Mouse (Mus musculus): ENCODE results near the gene Lpar2. TPM values are rescaled to one million over a fixed set of nuclear protein-coding genes. Genes with fewer than 3 reads are reported as not detected.
A peak's percentile ranks its signal among the peaks of the same experiment; 100 is the strongest.

Gene Lpar2
- 0.57 and 0.70 TPM in 2 replicates for polyA plus RNA-seq (2016; fragmentation: Nextera tagmentation; extraction: Ambion mirVana)

DNA sequence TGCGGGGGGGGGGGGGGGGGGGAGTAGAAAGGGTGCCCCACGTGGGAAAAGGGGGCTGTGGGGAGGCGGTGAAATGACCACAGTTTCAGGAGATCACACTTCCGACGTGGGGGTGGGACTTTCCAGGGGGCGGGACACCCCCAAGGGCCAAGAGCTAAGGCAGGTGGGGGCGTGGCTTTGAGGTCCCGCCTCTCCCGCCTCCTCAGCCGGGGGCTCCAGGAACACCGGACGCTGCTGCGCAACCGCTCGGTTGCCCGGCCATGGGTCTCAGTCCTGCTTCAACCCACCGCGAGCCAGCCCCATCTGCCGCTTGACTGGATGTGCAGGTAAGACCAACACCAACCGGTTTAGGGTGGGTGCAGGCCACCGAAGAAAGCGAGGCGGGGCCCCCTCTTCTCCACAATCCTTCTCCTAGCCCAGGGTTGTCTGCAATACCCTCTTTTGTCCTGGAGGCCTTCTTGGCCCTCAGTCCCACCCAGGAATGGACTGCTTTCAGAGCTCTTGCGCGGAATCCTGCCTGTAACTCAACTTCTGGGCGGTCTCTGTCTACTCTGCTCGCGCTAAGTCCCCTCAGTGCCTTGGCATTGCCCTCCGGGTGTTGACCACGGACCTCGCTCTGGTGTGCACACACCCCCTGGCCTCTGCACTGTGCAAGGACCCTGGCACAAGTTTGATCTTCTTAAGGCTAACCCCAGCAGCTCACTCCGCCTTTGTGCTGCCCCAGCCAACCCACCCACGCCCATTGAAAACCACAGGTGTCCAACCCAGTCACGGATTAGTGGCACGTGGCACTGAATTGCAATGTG, at the start of gene Lpar2:
TSS of gene Lpar2 (plus strand) at position 44 of the 806 bp plus-strand sequence.
- WGBS, result under 1% methylated on average over 32 of the region's 35 CpGs
- peak; percentile 80 for ATAC-seq (ENCODE audit: low FRiP score)
- peak within 1 kb of the TSS; percentile 79 for H3K4me2 ChIP-seq (replicated peaks)
- peaks cover 40% of the 10 kb centered on the region for H3K36me3 ChIP-seq
- peak within 1 kb of the TSS; percentile 58 for H3K27ac ChIP-seq
- no peaks in the 10 kb centered on the region for H3K9me3 ChIP-seq (replicated peaks)
- H3K4me3 ChIP-seq, result peak within 1 kb of the TSS; percentile 45
- peaks cover 32% of the 10 kb centered on the region for H3K4me1 ChIP-seq
- H3K9ac ChIP-seq, result peak within 1 kb of the TSS; percentile 58
- H3K27me3 ChIP-seq, result no peaks in the 10 kb centered on the region

GRCm38 (mm10) chr8:69774503-69775148, 47.6 kb upstream of the Lpar2 start, which contains the start of gene Gm20422:
Gene Gm20422 (minus strand): TSS chr8:69774886.
- peak within 1 kb of the TSS; percentile 74 for H3K4me3 ChIP-seq
- H3K27me3 ChIP-seq, result no peaks in the 10 kb centered on the region
- H3K4me2 ChIP-seq (replicated peaks), result peak within 1 kb of the TSS; percentile 66
- under 1% methylated on average over 41 of the region's 41 CpGs for WGBS
- H3K36me3 ChIP-seq, result peaks cover under 1% of the 10 kb centered on the region
- H3K9me3 ChIP-seq (replicated peaks), result no peaks in the 10 kb centered on the region
- peak; percentile 99 for ATAC-seq (ENCODE audit: low FRiP score)
- H3K9ac ChIP-seq, result peak within 1 kb of the TSS; percentile 90
- peaks cover 17% of the 10 kb centered on the region for H3K4me1 ChIP-seq
- H3K27ac ChIP-seq, result peak within 1 kb of the TSS; percentile 100

DNA sequence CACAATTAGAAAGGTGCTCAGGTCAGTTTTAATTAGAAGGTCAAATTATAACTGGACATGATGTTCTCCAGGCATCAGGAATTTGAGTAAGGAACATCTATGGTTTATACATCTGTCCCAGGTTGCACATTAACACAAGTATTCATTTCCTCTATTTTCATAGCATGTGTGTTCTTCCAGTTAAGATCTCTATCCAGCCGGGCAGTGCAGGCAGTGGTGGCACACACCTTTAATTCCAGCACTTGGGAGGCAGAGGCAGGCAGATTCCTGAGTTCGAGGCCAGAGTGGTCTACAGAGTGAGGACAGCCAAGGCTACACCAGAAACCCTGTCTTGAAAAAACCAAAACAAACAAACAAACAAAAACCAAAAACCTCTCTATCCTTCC, 47.1 kb upstream of the Lpar2 start:
- peak; percentile 36 for ATAC-seq (ENCODE audit: low FRiP score)
- Histone ChIP-seq H3K4me1 (peaks cover 17% of the 10 kb centered on the region), H3K9me3 (replicated peaks) (no peaks in the 10 kb centered on the region), H3K9ac (peak overlapping the region; percentile 90; the same call in 1 of the 2 replicates), H3K27ac (peak overlapping the region; percentile 100), H3K36me3 (no peaks in the 10 kb centered on the region; the same call in 1 of the 2 replicates), H3K27me3 (no peaks in the 10 kb centered on the region), H3K4me3 (peak overlapping the region; percentile 74), H3K4me2 (replicated peaks) (peak overlapping the region; percentile 66)
- 55% methylated on average over 2 of the region's 2 CpGs for WGBS

- Histone ChIP-seq H3K4me2 (replicated peaks) (no peak overlapping the region), H3K9ac (no peak overlapping the region), H3K9me3 (replicated peaks) (no peaks in the 10 kb centered on the region), H3K27ac (no peak overlapping the region), H3K27me3 (no peaks in the 10 kb centered on the region), H3K4me3 (no peak overlapping the region), H3K4me1 (peaks cover 13% of the 10 kb centered on the region), H3K36me3 (no peaks in the 10 kb centered on the region)
- ATAC-seq (ENCODE audit: low FRiP score), result no peak
- 75% methylated on average over 10 of the region's 12 CpGs for WGBS
Observed at GRCm38 (mm10) chr8:69777111-69777510, 45.1 kb upstream of the Lpar2 start.

DNA sequence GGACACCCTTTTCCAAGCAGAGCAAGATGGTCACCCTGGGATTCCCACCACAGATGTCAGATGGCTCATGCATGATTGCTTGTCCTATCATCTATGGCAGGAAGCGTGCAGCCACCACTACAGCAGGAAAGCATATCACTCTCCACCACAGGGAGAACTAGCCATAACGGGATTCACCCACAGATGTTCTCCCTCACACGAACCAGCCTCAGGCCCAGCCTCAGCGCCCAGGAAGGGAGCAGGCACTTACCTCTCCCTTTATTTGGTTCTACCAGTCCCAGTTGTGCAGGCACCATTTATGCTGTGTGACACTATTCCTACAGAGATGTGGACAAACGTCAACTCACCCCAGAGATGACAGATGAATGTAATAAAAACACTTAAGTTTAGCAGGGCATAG, 33.1 kb upstream of the Lpar2 start:
- H3K27me3 ChIP-seq, result no peaks in the 10 kb centered on the region
- H3K9me3 ChIP-seq (replicated peaks), result no peaks in the 10 kb centered on the region
- ATAC-seq (ENCODE audit: low FRiP score), result no peak
- H3K4me2 ChIP-seq (replicated peaks), result no peak overlapping the region
- H3K4me1 ChIP-seq, result peaks cover 22% of the 10 kb centered on the region
- H3K4me3 ChIP-seq, result no peak overlapping the region
- no peak overlapping the region for H3K9ac ChIP-seq
- H3K36me3 ChIP-seq, result peaks cover 6% of the 10 kb centered on the region
- WGBS, result 92% methylated on average over 5 of the region's 5 CpGs
- no peak overlapping the region for H3K27ac ChIP-seq

GRCm38 (mm10) chr8:69789731-69790130, 32.5 kb upstream of the Lpar2 start:
- no peak for ATAC-seq (ENCODE audit: low FRiP score)
- WGBS, result 81% methylated on average over 5 of the region's 5 CpGs
- H3K4me1 ChIP-seq, result peaks cover 22% of the 10 kb centered on the region
- H3K9me3 ChIP-seq (replicated peaks), result no peaks in the 10 kb centered on the region
- no peak overlapping the region for H3K9ac ChIP-seq
- H3K27ac ChIP-seq, result no peak overlapping the region
- no peak overlapping the region for H3K4me3 ChIP-seq
- peaks cover 12% of the 10 kb centered on the region for H3K36me3 ChIP-seq
- H3K4me2 ChIP-seq (replicated peaks), result peak overlapping the region; percentile 86; the same call in 1 of the 2 replicates
- H3K27me3 ChIP-seq, result no peaks in the 10 kb centered on the region

GRCm38 (mm10) chr8:69790364-69790763, 31.9 kb upstream of the Lpar2 start:
- Histone ChIP-seq H3K36me3 (peaks cover 19% of the 10 kb centered on the region), H3K27ac (peak overlapping the region; percentile 81; the same call in 1 of the 2 replicates), H3K9me3 (replicated peaks) (no peaks in the 10 kb centered on the region), H3K9ac (peak overlapping the region; percentile 98), H3K4me3 (peak overlapping the region; percentile 98), H3K4me2 (replicated peaks) (peak overlapping the region; percentile 86), H3K27me3 (no peaks in the 10 kb centered on the region), H3K4me1 (peaks cover 22% of the 10 kb centered on the region)
- peak; percentile 42; the same call in 1 of the 2 replicates for ATAC-seq (ENCODE audit: low FRiP score)
- WGBS, result 42% methylated on average over 11 of the region's 11 CpGs

- H3K4me3 ChIP-seq, result peak within 1 kb of the TSS; percentile 98
- peaks cover 24% of the 10 kb centered on the region for H3K36me3 ChIP-seq
- peak within 1 kb of the TSS; percentile 81 for H3K27ac ChIP-seq
- H3K4me2 ChIP-seq (replicated peaks), result peak within 1 kb of the TSS; percentile 86
- WGBS, result under 1% methylated on average over 37 of the region's 38 CpGs
- peak; percentile 93 for ATAC-seq (ENCODE audit: low FRiP score)
- H3K9ac ChIP-seq, result peak within 1 kb of the TSS; percentile 98
- no peaks in the 10 kb centered on the region for H3K27me3 ChIP-seq
- H3K4me1 ChIP-seq, result peaks cover 22% of the 10 kb centered on the region
- no peaks in the 10 kb centered on the region for H3K9me3 ChIP-seq (replicated peaks)
Observed at GRCm38 (mm10) chr8:69790773-69791367, 31.4 kb upstream of the Lpar2 start, which contains the start of the genes Atp13a1 and Zfp866. Gene Atp13a1 (plus strand): TSS chr8:69791163. Gene Zfp866 (minus strand): TSS chr8:69791178.

GRCm38 (mm10) chr8:69791415-69792068, 30.7 kb upstream of the Lpar2 start:
- peak overlapping the region; percentile 98 for H3K9ac ChIP-seq
- H3K27ac ChIP-seq, result peak overlapping the region; percentile 81
- peak overlapping the region; percentile 86 for H3K4me2 ChIP-seq (replicated peaks)
- H3K9me3 ChIP-seq (replicated peaks), result no peaks in the 10 kb centered on the region
- no peaks in the 10 kb centered on the region for H3K27me3 ChIP-seq
- H3K36me3 ChIP-seq, result peaks cover 31% of the 10 kb centered on the region
- 1% methylated on average over 48 of the region's 48 CpGs for WGBS
- H3K4me1 ChIP-seq, result peaks cover 22% of the 10 kb centered on the region
- peak overlapping the region; percentile 98 for H3K4me3 ChIP-seq
- peak; percentile 75 for ATAC-seq (ENCODE audit: low FRiP score)

- Histone ChIP-seq H3K4me1 (peaks cover 22% of the 10 kb centered on the region), H3K27ac (no peak overlapping the region), H3K4me3 (no peak overlapping the region), H3K36me3 (peaks cover 52% of the 10 kb centered on the region), H3K4me2 (replicated peaks) (no peak overlapping the region), H3K9ac (no peak overlapping the region), H3K27me3 (no peaks in the 10 kb centered on the region), H3K9me3 (replicated peaks) (no peaks in the 10 kb centered on the region)
- 88% methylated on average over 4 of the region's 4 CpGs for WGBS
- no peak for ATAC-seq (ENCODE audit: low FRiP score)
Observed at GRCm38 (mm10) chr8:69793666-69794065, 28.6 kb upstream of the Lpar2 start.

GRCm38 (mm10) chr8:69794096-69794495, 28.1 kb upstream of the Lpar2 start:
- peaks cover 56% of the 10 kb centered on the region for H3K36me3 ChIP-seq
- ATAC-seq (ENCODE audit: low FRiP score), result no peak
- H3K4me3 ChIP-seq, result no peak overlapping the region
- peaks cover 22% of the 10 kb centered on the region for H3K4me1 ChIP-seq
- H3K9me3 ChIP-seq (replicated peaks), result no peaks in the 10 kb centered on the region
- H3K27me3 ChIP-seq, result no peaks in the 10 kb centered on the region
- no peak overlapping the region for H3K9ac ChIP-seq
- no peak overlapping the region for H3K4me2 ChIP-seq (replicated peaks)
- 97% methylated on average over 3 of the region's 3 CpGs for whole genome bisulfite sequencing
- H3K27ac ChIP-seq, result no peak overlapping the region

All from hindbrain, embryonic 12.5 days (tissue).